Mouse (Mus musculus): ENCODE measurements at regions not wholly inside any gene's neighbourhood (a gene's known extent, or its start where the extent isn't known, plus 50 kb on each side); places are given as distances from the start of the nearest gene placed in this dataset.
A peak's percentile ranks its signal among the peaks of the same experiment; 100 is the strongest.
"Not testable (repeated sequence)": the region's sequence is repeated elsewhere in the genome, so short reads cannot be mapped to it uniquely, and the experiment has no call there.

DNA sequence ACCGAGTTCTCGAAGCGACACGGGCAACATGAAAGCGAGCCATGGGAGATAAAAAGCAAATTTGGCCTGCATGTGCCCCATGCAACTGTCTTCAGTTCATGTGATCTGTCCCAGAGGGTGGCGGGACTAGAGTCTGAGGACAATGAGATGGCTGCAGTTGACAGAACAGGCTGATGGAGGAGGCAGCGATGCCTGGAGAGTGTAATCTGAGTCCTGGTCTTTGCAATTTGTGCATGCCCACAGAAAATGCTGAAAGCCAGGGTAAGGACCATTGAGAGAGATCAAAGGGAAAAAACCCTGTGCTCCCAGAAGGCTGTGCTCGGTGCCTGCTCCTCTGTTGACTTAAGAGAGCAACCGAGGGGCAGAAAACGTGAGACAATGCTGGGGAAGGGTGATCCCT is 624.8 kb upstream of the BB014433 start:
- no peak for DNase-seq

DNA sequence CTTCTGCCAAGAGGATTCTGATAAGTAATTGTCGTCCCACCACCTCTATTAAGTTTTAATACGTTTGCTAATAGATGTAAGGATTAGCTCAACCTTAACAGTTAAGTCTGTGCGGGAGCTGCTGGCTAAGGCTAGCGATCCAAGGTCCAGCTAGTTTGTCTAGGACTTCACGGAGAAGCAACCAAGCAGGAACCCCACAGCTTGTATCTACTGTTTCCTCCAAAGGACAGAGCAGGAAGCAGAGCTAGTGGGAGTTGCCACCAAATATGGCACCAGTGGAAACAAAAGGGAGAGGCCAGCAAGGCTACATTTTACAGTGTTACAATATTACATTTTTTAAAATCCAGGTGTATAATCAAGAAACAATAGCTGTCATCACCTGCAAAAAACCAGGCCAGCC is 624.4 kb upstream of the BB014433 start:
- no peak for DNase-seq

DNA sequence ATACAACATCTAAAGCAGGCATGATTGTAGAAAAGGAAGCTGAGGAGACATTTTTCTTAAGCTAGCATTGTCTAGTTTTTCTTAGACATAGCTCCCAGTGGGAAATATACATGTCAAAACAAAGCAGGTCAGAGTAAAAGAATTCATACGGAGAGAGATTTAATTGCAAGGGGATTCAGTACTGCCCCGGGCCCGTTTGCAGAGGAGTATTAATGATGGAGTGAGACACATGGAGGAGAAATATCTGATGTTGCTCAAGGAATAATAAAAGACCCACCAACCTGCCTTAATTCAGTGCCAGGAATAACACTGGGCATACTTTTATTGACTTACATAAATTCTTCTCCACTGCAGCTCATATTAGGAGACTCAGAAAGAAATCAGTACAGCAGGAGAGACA is 623.6 kb upstream of the BB014433 start:
- no peak for DNase-seq

DNA sequence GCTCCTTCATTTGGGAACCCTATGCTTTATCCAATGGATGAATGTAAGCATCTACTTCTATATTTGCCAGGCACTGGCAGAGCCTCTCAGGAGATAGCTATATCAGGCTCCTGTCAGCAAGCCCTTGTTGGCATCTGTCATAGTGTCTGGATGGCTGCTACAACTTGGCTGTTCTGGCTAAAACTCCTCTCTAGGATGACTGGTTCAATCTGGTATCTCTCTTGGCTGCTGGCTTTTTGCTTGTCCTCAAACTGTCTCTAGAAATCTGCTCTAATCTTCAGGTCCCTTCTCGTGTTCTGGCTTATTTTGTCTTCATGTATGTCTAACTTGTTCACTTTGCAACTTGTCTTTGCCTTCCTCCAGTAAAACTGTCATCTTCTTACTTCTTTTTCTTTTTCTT is 614.7 kb upstream of the BB014433 start:
- no peak for DNase-seq

DNA sequence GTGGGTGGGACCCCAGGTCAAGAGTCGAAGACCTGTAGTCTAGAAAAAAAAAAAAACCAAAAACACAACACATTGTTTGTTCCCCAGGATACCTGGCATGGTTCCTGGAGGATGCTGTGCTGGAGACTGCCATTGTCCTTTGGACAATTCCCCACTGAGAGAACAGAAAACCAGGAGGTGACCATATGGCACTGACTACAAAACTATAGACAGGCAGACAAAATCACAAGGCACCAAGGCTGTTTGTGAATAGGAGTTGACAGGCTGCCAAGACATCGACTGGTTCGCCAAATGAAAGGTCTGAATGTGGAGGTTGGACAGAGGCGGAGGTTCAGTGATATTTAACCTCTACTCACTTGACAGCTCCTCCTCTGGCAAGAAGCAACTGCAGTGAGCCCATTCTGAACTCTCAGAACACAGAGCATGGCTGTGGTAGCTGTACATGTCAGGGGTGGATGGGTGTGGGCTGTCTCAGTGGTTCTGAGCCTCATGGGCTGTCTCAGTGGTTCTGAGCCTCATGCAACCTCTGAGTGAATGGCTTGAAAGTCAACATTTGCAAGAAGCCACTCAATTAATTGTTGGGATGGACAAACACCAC is 589.0 kb upstream of the BB014433 start:
- DNase-seq: no peak

DNA sequence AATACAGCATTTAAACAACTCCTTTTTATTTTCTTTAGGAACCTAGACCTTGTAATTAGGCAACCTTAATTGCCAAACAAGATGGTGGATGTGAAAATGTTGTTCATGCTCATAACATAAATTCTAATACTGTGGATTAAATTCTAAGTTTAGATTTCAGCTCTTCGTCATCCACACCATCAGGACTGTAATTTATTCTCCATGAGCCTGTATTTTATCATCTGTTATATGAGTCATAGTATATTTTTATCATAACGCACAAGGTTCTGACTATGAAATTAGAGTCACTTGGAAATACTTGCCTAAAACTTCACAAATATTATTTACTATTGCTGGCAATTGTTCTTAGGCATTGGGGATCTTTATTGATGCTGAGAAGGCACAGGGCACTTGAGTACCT is 582.7 kb upstream of the BB014433 start:
- DNase-seq: no peak

DNA sequence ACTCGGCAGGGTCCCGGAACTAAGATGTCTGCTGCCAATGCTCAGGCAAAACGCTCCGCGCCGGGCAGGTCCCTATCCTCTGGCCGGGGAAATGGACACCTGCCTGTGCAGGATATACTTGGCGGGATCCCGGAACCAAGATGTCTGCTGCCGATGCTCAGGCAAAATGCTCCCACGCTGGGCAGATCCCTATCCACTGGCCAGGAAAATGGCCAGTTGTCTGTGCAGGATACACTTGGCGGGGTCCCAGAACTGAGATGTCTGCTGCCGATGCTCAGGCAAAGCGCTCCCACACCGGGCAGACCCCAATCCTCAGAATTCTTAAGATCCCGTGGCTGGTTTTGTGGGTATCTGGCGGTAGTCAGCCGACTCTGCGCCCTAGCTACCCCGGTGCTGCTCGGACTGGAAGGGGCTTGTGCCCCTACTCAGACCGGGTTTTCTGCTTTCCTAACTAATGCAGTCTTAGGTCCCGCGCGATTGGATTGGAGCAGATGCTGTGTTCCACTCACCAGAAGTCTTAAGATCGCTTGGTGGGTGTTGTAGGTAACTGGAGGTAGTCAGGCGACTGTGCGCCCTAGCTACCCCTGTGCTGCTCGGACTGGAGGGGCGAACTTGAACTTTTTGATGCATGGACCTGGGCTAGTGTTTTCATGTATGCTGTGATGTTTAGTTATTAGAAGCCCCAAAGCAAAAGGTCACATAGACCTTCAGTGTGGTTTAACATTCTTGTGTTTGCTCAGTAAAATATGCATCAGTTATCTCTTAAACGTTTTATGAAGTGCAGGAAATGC is 577.9 kb upstream of the BB014433 start:
- not testable (repeated sequence) for DNase-seq

DNA sequence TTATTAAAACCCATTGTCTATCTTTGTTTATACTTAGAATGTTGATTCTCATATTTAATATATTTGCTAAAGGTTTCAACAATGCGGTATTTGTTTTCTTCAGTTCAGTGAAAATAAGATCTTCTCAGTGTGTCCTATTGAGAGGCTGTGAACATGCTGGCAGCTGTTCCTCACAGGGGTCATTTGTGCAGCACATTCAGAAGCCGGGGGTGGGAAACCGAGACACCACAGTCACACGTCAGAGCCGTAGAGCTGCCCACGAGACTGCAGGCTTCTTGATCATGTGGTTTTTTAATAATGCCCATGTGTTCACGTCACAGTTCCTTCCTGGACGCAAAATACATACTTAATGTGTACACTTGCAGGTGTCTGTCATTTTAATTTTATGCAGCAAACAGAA is 564.3 kb upstream of the BB014433 start:
- DNase-seq: no peak

DNA sequence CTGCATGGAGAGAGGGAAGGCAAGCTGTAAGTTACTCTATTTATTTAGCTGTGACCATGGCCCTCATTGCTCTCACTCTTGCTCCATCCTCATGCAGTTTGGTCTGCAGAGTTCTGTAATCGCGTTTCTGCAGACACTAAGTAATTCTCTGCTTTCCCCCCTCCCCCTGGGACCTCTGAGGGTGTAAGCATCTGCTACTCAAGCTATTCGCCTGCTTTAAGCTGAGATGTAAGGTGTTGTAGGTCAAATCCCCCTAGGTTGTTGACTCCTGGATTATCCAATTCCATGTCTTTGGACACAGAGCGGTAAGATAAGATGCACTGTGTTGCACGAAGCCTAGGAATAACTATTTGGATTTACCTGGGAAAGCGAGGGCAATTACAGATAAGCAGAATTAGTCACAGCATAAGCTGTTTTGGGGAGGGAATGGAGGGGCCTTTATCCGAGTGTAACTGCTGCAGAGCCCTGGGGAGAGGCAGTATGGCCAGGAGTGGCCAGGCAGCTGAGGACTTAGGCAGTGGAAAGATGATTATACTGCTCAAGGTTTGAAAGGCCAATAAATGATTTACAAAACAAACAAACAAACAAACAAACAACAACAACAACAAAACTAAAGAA is 561.8 kb upstream of the BB014433 start:
- DNase-seq: no peak

DNA sequence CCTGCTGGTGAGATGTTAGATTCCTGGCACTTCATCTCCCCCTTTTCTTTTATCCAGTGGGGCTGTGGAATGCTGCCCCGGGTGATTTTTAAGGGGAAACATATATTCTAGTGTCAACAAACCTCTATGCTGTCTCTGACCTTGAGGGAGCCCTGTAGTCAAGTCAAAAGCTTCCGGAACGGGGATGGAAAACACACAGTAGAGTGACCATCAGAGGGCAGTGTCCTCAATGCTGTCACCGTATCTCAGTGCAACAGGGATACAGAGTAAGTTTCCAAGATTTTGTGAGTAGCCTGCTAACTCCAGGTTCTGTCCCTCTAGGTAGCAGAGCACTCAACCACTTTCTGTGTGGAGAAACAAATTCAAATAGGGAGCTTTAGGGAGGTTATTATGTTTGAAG is 555.7 kb upstream of the BB014433 start:
- peak; percentile 14 for DNase-seq

DNA sequence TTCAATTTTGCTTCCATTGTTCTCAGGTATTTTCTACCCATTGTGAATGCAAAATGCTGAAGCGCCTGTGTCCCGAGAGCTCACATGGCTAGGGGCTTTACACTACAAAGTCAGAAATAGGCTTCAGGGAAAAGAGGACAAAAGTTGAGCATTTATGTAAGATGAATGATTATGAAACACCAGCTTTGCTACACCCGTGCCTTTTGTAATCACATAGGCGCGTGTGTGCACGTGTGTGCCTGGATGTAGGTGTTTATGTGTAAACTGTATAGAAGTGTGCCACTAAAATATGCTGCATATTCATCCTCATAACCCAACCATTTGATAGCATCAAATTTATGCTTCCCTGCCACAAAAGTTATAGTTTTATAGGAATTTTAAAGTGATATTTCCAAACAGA is 547.2 kb upstream of the BB014433 start:
- no peak for DNase-seq

DNA sequence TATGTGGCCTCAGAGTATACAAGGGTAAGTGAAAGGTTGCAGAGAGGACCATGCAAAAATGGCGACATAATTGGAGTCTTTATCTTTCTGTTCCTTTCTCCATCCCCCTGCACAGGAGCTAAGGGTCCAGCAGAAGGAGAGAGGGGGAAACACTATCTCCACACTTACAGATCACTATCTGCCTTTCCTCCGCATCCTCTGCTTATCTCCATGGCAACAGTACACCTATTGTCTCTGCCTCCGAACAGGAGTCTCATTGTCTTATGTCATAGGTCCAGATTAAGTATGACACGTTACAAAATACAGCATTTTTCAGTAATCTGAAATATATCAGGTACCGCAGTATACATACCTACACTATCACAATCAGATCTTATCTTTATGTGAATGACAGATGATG is 537.9 kb upstream of the BB014433 start:
- DNase-seq: no peak

DNA sequence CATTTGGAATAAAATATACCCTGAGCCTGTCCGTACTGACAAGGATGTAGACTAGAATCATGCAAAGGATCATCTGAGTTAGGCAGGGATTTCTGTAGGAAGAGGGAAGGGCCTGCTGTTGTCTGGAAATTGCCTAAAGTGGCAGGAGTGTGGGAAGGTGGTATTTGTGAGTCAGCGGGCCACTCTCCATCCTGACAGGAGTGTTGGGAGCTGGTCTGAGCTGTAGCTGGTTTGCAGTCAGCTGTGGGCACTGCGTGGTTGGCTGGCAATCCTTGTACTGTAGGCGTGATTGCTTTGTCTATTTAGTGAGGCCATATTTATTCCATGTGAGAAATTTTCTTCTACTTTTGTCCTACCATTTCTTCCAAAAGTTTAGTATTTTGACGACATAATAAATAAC is 524.2 kb upstream of the BB014433 start:
- no peak for DNase-seq

DNA sequence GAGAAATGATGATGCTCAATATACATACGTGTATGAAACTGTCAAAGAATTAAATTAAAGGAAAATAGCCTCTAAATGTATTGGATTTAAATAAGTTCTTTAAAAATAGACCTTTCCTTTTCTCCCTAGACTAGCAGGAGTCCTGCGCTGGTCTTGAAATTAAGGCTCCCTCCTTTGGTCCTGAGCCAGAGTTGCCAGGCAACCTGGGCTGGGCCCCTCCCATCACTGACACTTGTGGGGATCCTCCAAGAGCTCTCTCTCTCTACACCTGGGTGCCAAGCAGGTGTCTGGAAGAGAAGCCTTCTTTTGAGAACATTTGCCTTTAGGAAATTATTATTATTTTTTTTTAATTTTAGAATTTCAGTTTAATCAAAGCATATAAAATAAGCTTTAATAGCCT is 521.9 kb upstream of the BB014433 start:
- DNase-seq: no peak

DNA sequence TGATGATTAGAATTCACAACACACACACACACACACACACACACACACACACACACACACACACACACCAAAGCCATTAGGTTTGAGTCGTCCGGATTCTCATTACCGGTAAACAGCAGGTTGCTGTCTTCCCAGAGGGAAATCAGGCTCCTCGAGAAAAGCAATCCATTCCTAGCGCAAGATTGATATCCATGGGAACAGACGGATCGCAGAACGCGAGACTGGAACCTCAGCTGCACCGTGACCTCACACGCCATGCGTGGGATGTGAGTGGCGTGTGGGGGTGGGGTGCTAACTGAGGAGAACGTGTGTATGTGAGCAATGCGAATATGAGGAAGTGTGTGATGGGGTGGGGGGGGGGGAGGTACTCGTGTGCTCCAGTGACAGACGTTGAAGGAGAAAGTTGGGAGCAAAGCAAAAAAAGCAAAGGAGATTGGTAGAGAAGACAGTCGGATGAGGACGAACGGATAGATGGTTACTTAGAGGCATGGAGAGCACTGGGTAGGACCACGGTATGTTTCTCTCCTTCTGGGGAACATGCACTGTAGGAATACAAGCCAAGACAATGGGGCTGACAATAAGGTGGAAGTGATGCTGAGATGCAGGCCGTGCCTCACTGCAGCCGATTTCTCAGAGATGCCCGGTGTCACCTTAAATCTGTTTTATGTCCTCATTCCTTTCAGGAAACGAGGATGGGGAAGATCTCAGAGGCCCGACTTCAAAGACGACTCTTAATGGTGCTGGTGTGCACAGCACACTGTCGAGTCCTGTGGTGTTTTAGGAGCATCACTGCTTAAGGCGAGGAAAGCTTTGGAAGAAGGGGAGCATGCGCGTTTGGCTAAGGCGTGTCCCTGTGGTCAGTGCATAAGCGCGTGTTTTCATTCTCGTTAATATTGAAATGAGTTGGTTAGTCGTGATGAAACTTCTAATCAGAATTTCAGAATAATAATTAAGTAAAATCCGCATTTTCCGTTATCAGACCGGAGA is 516.7 kb upstream of the BB014433 start:
- no peak for DNase-seq

DNA sequence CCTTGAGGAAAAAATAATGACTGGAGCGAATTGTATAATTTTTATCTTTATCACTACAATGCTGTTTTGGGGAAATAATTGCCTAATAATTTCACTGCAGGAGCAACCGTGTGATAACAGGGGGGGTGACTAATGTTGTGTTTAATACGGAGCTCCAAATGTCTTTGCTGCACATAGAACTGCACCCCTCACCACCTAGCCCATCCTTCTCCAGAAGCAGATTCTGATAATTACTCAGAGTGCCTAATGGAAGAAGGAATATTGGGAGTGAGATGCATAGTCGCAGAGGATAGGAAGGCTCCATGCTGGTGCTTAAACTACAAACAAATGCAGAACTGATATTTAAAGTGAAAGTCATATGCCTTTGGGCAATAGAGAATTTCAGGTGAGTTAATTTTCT is 486.1 kb upstream of the BB014433 start:
- DNase-seq: no peak

DNA sequence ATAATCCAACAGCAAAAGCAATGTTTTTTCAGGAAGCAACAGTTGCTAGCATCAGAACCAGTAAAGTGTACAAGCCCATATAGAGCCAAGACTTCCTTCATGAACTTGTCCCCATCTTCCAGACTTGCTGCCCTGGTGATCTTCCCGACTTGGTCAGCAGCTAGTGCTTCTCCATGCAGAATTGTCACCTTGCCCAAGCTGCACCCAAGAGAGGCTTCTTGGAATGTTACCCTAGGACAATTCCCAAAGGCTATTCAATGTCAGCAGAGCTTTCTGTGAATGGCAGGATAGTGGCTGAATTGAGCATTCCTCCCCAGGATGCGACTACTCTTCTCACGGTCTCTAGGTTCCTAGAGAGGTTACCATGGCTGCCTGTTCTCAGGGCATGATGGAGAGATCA is 479.6 kb upstream of the BB014433 start:
- DNase-seq: no peak

DNA sequence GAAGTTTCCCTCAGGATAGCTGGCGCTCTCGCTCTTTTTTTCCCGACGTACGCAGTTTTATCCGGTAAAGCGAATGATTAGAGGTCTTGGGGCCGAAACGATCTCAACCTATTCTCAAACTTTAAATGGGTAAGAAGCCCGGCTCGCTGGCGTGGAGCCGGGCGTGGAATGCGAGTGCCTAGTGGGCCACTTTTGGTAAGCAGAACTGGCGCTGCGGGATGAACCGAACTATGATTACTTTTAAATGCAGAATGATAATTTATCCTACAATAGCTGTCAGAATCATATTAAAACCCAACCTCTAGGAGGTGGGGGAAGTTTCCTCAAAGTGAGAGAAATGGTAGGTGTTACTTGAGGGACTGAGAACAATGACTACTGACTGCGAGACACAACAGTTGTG is 474.0 kb upstream of the BB014433 start:
- DNase-seq: peak; percentile 90

DNA sequence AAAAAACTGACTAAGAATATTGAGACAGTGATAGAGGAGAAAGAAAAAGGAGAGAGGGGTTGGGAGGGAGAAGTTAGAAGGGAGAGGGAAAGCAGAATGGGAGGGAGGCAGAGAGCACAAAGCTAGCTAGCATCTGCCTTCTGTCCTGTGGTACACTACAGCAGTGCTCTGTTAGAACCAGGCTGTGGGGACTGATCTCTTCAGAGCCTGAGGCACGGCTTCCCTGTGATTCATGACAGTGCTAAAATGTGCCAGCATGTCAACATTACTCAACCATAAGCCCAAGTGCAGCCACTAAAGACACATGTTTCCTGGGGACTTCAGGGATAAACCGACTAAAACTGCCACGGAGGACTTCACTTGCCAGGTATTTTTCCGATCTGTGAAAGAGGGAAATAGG is 455.1 kb upstream of the BB014433 start:
- DNase-seq: no peak

DNA sequence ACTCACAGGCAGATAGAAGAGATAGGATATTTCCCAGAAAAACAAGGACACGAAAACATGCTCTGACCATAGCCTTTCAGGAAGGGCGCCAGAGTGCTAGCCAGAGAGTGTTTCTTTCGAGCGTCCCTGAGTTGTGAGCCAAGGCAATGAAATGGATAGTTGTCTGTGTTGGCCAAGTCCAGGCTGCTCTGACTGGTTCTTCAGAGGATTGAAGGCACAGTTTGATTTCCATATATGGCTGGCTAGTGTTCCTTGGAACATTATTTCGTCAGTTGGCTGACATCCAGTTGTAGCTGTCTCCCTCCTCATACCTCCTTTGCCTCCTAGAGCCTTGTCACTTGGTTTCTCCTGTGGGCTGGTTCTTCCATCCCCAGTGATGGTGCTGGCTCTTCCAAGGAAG is 451.7 kb upstream of the BB014433 start:
- DNase-seq: no peak

DNA sequence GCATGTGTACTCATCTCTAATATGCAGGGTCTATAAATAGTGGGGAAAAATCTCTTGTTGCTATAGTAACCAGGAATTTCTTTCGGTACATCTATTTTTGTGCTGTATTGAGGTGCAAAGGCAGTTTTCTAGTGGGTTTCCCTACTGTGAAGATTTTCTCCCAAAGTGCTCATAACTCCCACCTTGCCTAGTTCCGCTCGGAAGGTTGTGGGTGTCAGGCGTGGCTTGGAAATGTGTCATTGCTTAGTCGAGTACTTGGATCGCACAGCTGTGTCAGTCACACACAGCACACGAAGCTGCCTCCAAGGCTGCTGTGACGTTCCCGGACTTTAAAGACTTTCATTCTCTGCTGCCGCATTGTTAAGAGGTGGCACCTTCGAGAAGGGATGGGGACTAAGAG is 450.4 kb upstream of the BB014433 start:
- no peak for DNase-seq

DNA sequence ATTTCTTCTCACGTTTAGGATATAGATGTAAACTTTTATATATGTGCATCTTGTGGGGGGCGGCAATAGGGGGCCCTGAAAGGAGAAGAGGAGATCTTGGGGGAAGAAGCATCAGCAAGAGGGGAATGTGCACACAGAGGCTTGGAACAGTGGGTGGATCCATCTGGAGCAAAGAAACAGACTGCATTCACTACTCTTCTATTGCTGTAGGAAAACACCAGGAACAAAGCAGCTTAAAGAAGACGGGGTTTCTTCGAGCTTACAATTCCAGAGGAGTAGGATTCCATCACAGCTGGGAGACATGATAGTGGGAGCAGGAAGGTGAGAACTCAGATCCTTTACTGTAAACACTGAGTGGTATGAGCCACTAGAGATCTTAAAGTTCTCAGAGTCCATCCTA is 444.9 kb upstream of the BB014433 start:
- no peak for DNase-seq

DNA sequence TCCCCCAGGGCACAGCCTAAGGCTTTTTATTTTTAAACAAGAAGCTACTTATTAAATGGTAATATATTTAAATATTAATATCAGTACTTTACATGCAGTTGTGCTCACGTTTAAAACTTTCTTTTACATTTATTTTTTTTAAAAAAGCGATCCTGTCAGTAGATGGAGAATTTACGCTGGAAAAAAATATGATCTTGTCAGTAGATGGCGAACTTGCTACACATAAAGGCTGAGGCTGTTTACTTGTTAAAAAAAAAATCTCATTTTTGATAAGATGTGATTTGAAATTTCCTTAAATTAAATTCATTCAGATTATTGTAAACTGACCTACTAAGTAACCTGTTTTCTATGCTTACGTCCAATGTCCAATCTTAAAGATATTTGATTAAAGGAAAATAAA is 441.7 kb upstream of the BB014433 start:
- no peak for DNase-seq

Measured in kidney, adult 18-20 months (tissue).